Mouse (Mus musculus) CH12.LX (cell line): ENCODE results near the gene Stat1. TPM values are rescaled to one million over a fixed set of nuclear protein-coding genes. Genes with fewer than 3 reads are reported as not detected.
A peak's percentile ranks its signal among the peaks of the same experiment; 100 is the strongest.

ENCODE experiments used
- DNase-seq: peaks from one replicate; pipeline ENCODE4 v3.0.0-alpha.2; 2013; ENCODE audit errors: extremely low read depth
- H3K27ac ChIP-seq: 2 replicates; pipeline ENCODE4 v1.5.1; 2012; ENCODE audit warnings: low read depth, mild to moderate bottlenecking, control low read depth, moderate library complexity; ENCODE audit not compliant: insufficient read depth
- H3K27me3 ChIP-seq: replicated peaks from 2 replicates; pipeline ENCODE3; 2012; ENCODE audit warnings: inconsistent platforms
- H3K36me3 ChIP-seq, 2 experiments: replicated peaks in 1 of 2; 2 replicates each; pipeline versions ENCODE3 to v1.6.1; 2012; ENCODE audit warnings: inconsistent platforms in 1 of 2, low read length in 1 of 2, mild to moderate bottlenecking in 1 of 2, mixed read lengths in 1 of 2, moderate library complexity in 1 of 2; ENCODE audit not compliant: control insufficient read depth in 1 of 2, insufficient read depth in 1 of 2
- H3K4me1 ChIP-seq, 2 experiments: 2 replicates each; pipeline ENCODE4 v1.6.1; 2012; ENCODE audit warnings: inconsistent platforms in 1 of 2, moderate library complexity in 1 of 2; ENCODE audit not compliant: insufficient read depth in 2 of 2, control insufficient read depth in 1 of 2
- H3K4me2 ChIP-seq: 2 replicates; pipeline ENCODE4 v1.6.1; 2012; ENCODE audit warnings: low read depth, mild to moderate bottlenecking, control low read depth; ENCODE audit not compliant: poor library complexity, insufficient read depth, severe bottlenecking
- H3K4me3 ChIP-seq, 3 experiments: fragments of 150-350 bp in 1 of 3; sonication (generic) in 1 of 3; replicated peaks in 1 of 3; 2 replicates each; pipeline versions ENCODE3 to v1.5.1; 2011 to 2012; ENCODE audit warnings: low read depth in 2 of 3, low read length in 2 of 3, mild to moderate bottlenecking in 2 of 3, moderate library complexity in 2 of 3, control low read depth in 1 of 3, improper control_type of control experiment in 1 of 3, inconsistent platforms in 1 of 3, mixed read lengths in 1 of 3; ENCODE audit not compliant: poor library complexity in 1 of 3
- H3K79me2 ChIP-seq: replicated peaks from 2 replicates; pipeline ENCODE4 v1.6.1; 2012; ENCODE audit warnings: mild to moderate bottlenecking, moderate library complexity; ENCODE audit not compliant: control insufficient read depth, poor library complexity, insufficient read depth, severe bottlenecking; ENCODE audit errors: extremely low read depth
- H3K9ac ChIP-seq: 2 replicates; pipeline ENCODE4 v1.6.1; 2012; ENCODE audit warnings: low read depth, mild to moderate bottlenecking, control low read depth, moderate library complexity; ENCODE audit not compliant: insufficient read depth
- H3K9me3 ChIP-seq: replicated peaks from 2 replicates; pipeline ENCODE3; 2012; ENCODE audit warnings: low read length, inconsistent platforms, mixed read lengths
- BHLHE40 ChIP-seq: IDR thresholded peaks from 2 replicates; pipeline ENCODE4 v1.6.1; 2011; ENCODE audit warnings: mild to moderate bottlenecking, low read depth, low read length, improper control_type of control experiment
- CHD1 ChIP-seq: IDR thresholded peaks from 2 replicates; pipeline ENCODE4 v1.6.1; 2012; ENCODE audit warnings: low read depth, low read length, improper control_type of control experiment, inconsistent platforms
- CHD2 ChIP-seq: IDR thresholded peaks from 2 replicates; pipeline ENCODE4 v1.6.1; 2011; ENCODE audit warnings: low read length, improper control_type of control experiment
- CTCF ChIP-seq, 2 experiments: IDR thresholded peaks in 1 of 2; conservative IDR thresholded peaks in 1 of 2; 2 replicates each; pipeline ENCODE4 v1.5.1; 2011 to 2012; ENCODE audit warnings: low read depth in 2 of 2, low read length in 2 of 2, improper control_type of control experiment in 1 of 2, inconsistent platforms in 1 of 2, mild to moderate bottlenecking in 1 of 2, moderate library complexity in 1 of 2
- E2F4 ChIP-seq: IDR thresholded peaks from 2 replicates; pipeline ENCODE4 v1.6.1; 2011; ENCODE audit warnings: low read depth, low read length, improper control_type of control experiment; ENCODE audit not compliant: insufficient replicate concordance
- ELF1 ChIP-seq: IDR thresholded peaks from 2 replicates; pipeline ENCODE4 v1.6.1; 2014; ENCODE audit warnings: low read depth, mild to moderate bottlenecking, inconsistent platforms, low read length, improper control_type of control experiment
- EP300 ChIP-seq: IDR thresholded peaks from 2 replicates; pipeline ENCODE4 v1.6.1; 2011; ENCODE audit warnings: low read length, improper control_type of control experiment
- GABPA ChIP-seq: IDR thresholded peaks from 2 replicates; pipeline ENCODE4 v1.6.1; 2012; ENCODE audit warnings: low read depth, low read length, improper control_type of control experiment, inconsistent platforms; ENCODE audit not compliant: insufficient replicate concordance
- HCFC1 ChIP-seq: IDR thresholded peaks from 2 replicates; pipeline ENCODE4 v1.6.1; 2012; ENCODE audit warnings: low read depth, mild to moderate bottlenecking, inconsistent platforms, low read length, improper control_type of control experiment
- IRF4 ChIP-seq: IDR thresholded peaks from 2 replicates; pipeline ENCODE4 v1.6.1; 2014; ENCODE audit warnings: low read depth, mild to moderate bottlenecking, inconsistent platforms, low read length, improper control_type of control experiment
- JUN ChIP-seq: IDR thresholded peaks from 2 replicates; pipeline ENCODE4 v1.6.1; 2011; ENCODE audit warnings: low read depth, mild to moderate bottlenecking, low read length, improper control_type of control experiment, moderate library complexity; ENCODE audit not compliant: insufficient read depth
- JUND ChIP-seq: conservative IDR thresholded peaks from 2 replicates; pipeline ENCODE4 v1.6.1; 2011; ENCODE audit warnings: low read depth, low read length, improper control_type of control experiment
- KAT2A ChIP-seq: IDR thresholded peaks from 2 replicates; pipeline ENCODE4 v1.6.1; 2012; ENCODE audit warnings: low read length, improper control_type of control experiment, inconsistent platforms; ENCODE audit not compliant: insufficient replicate concordance
- MXI1 ChIP-seq: IDR thresholded peaks from 2 replicates; pipeline ENCODE4 v1.6.1; 2011; ENCODE audit warnings: mild to moderate bottlenecking, low read depth, low read length, improper control_type of control experiment
- NELFE ChIP-seq: IDR thresholded peaks from 2 replicates; pipeline ENCODE4 v1.6.1; 2011; ENCODE audit warnings: low read depth, low read length, improper control_type of control experiment
- PAX5 ChIP-seq: IDR thresholded peaks from 2 replicates; pipeline ENCODE4 v1.6.1; 2012; ENCODE audit warnings: low read length, inconsistent platforms, mixed read lengths
- POLR2A ChIP-seq: IDR thresholded peaks from 2 replicates; pipeline ENCODE4 v1.6.1; 2011; ENCODE audit warnings: low read depth, mild to moderate bottlenecking, improper control_type of control experiment, low read length
- POLR2AphosphoS2 ChIP-seq: IDR thresholded peaks from 2 replicates; pipeline ENCODE4 v1.6.1; 2011; ENCODE audit warnings: low read depth, low read length, improper control_type of control experiment
- RAD21 ChIP-seq: IDR thresholded peaks from 2 replicates; pipeline ENCODE4 v1.6.1; 2011; ENCODE audit warnings: low read depth, mild to moderate bottlenecking, low read length, improper control_type of control experiment, moderate library complexity
- RCOR1 ChIP-seq: conservative IDR thresholded peaks from 2 replicates; pipeline ENCODE4 v1.6.1; 2012; ENCODE audit warnings: low read depth, mild to moderate bottlenecking, inconsistent platforms, low read length, improper control_type of control experiment
- SIN3A ChIP-seq: IDR thresholded peaks from 2 replicates; pipeline ENCODE4 v1.6.1; 2012; ENCODE audit warnings: low read length, improper control_type of control experiment, inconsistent platforms
- SMC3 ChIP-seq: IDR thresholded peaks from 2 replicates; pipeline ENCODE4 v1.6.1; 2011; ENCODE audit warnings: low read depth, low read length, improper control_type of control experiment
- TBP ChIP-seq: conservative IDR thresholded peaks from 2 replicates; pipeline ENCODE4 v1.6.1; 2011; ENCODE audit warnings: low read depth, low read length, improper control_type of control experiment
- TCF12 ChIP-seq: IDR thresholded peaks from 2 replicates; pipeline ENCODE4 v1.6.1; 2014; ENCODE audit warnings: low read depth, mild to moderate bottlenecking, inconsistent platforms, low read length, improper control_type of control experiment
- USF1 ChIP-seq: IDR thresholded peaks from 2 replicates; pipeline ENCODE4 v1.6.1; 2014; ENCODE audit warnings: low read depth, mild to moderate bottlenecking, inconsistent platforms, low read length, improper control_type of control experiment
- ZKSCAN1 ChIP-seq: IDR thresholded peaks from 2 replicates; pipeline ENCODE4 v1.6.1; 2012; ENCODE audit warnings: low read depth, inconsistent platforms, low read length, improper control_type of control experiment, borderline replicate concordance
- ZMIZ1 ChIP-seq: IDR thresholded peaks from 2 replicates; pipeline ENCODE4 v1.6.1; 2012; ENCODE audit warnings: low read depth, mild to moderate bottlenecking, inconsistent platforms, low read length, improper control_type of control experiment
- ZNF384 ChIP-seq: IDR thresholded peaks from 2 replicates; pipeline ENCODE4 v1.6.1; 2012; ENCODE audit warnings: low read depth, low read length, improper control_type of control experiment, inconsistent platforms
- dilution Hi-C: fragments of 300-500 bp; cut with MboI; formaldehyde crosslinking; loops from 2 replicates; pipeline ENCODE4 v1.14.3; 2020; ENCODE audit warnings: low sequenced_read_pairs; ENCODE audit not compliant: extremely low pct_unique_long_range_greater_than_20kb, extremely low pct_ligation_motif_present
- in situ Hi-C: fragments of 300-500 bp; cut with MboI; formaldehyde crosslinking; loops from 3 replicates; pipeline ENCODE4 v1.14.3; 2019; ENCODE audit warnings: low sequenced_read_pairs, low pct_ligation_motif_present, low pct_unique_long_range_greater_than_20kb, mixed read lengths
- polyA plus RNA-seq: library from polyadenylated mRNA; unstranded; fragments of >175 nt; gene quantifications from 2 replicates; pipeline ENCODE4 v1.2.1, GENCODE M21; 2012; ENCODE audit warnings: low read depth; ENCODE audit not compliant: insufficient read length
- total RNA-seq, 2 experiments: library from RNA; depleted of rRNA; stranded (reverse); fragments of 300-350 nt in 1 of 2; fragments of >200 nt in 1 of 2; gene quantifications; 2 replicates each; pipeline ENCODE4 v1.2.3; 2012 to 2014

Gene Stat1
- total and polyA plus RNA-seq, 3 experiments, result 101 to 179 (median 143) TPM

DNA sequence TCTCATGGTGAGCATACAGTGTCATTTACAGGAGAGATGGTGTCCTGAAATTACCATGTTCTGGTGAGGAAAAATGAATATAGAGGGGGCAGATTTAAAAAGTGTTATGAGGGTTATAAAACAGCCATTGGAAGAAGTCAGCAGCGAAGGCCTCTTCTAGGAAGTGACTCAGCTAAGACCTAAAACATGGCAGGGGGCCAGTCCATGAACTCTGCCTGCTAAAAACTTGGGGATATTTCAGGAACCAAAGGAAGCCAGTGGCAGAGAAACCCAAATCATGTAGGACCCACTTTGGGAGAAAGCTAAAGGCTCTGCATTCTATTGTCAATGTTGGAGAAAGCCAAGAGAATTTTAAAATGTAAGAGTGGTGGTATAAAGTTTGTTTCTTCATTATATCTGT lies 6.9 kb upstream of the Stat1 start:
- H3K4me1 ChIP-seq, result peaks cover 3 to 20% of the 10 kb centered on the region in 2 experiments
- in situ Hi-C loops, result loop anchor here (25.0 kb wide), 1 partner anchor 525 kb away; the partner anchor contains the start of gene Nemp2
- DNase-seq, result no peak
- H3K79me2 ChIP-seq, result no peaks in the 10 kb centered on the region
- no peak overlapping the region for H3K9ac ChIP-seq
- no peaks in the 10 kb centered on the region for H3K9me3 ChIP-seq
- H3K27me3 ChIP-seq, result peaks cover 2% of the 10 kb centered on the region
- H3K4me3 ChIP-seq, result no peak overlapping the region
- TF ChIP-seq USF1, result no peak
- no peak for TF ChIP-seq HCFC1
- TF ChIP-seq ZKSCAN1, result no peak
- no peak for TF ChIP-seq ZNF384
- no peak for TF ChIP-seq BHLHE40
- no peak for TF ChIP-seq GABPA
- TF ChIP-seq RAD21, result no peak
- TF ChIP-seq MXI1, result no peak
- no peak for TF ChIP-seq ELF1
- TF ChIP-seq TCF12, result no peak
- TF ChIP-seq ZMIZ1, result no peak
- no peak for TF ChIP-seq CHD1
- peaks cover 6 to 10% of the 10 kb centered on the region in 2 experiments for H3K36me3 ChIP-seq
- no peak overlapping the region for H3K27ac ChIP-seq
- no peak overlapping the region for H3K4me2 ChIP-seq
- dilution Hi-C loops, result no loop called here

DNA sequence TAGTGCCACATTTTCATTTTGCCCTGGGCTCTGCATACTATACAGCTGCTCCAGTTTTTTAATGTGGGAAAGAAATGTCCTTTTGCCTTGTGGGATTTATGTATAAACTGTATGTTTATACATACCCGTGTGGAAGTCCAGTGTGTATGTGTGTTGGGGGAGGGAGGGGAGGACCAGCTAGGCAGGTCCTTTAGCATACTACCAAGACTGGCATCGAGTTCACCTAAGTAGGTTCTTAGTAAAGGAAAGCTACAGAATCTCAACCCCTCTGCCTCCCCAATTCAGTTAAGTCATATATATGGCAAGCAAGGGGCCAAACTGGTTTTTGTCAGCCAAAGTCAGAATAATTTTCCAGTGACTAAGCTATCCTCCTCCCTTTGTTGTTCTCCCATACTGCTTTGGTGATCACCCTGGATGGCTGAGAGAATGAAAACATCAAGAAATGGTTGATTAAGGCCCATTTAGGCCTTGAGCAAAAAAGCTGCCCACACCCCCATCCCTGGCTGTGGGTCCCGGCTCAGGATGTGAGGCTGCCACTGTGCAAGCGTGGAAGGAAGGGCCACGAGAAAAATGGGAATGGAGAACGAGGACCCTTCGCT lies 6.1 kb upstream of the Stat1 start:
- peak overlapping the region in 2 of 3 experiments; percentile 16 to 55 for H3K4me3 ChIP-seq
- TF ChIP-seq POLR2A (no peak), EP300 (peak; percentile 39; the same call in 1 of the 2 replicates), USF1 (no peak), POLR2AphosphoS2 (peak; percentile 72; the same call in 1 of the 2 replicates), PAX5 (no peak), MXI1 (no peak), CTCF (conservative IDR thresholded peaks at IDR 0.05 in 1 of 2, IDR thresholded peaks at IDR 0.05 in 1 of 2; ENCODE audit: low read depth in 2 of 2, low read length in 2 of 2) (no peak), E2F4 (no peak), CHD1 (peak; percentile 81; the same call in 1 of the 2 replicates), SIN3A (no peak), CHD2 (no peak), SMC3 (no peak), JUND (no peak), JUN (no peak), NELFE (no peak), TBP (no peak), RCOR1 (no peak), IRF4 (no peak), KAT2A (no peak), GABPA (no peak)
- TF ChIP-seq, all 38 proteins: peak for 3
- DNase-seq, result no peak
- Histone ChIP-seq H3K27me3 (peaks cover 2% of the 10 kb centered on the region), H3K9ac (peak overlapping the region; percentile 30), H3K4me2 (peak overlapping the region; percentile 45), H3K36me3 (peaks cover 0 to 1% of the 10 kb centered on the region in 2 experiments), H3K79me2 (no peaks in the 10 kb centered on the region), H3K9me3 (no peaks in the 10 kb centered on the region), H3K4me1 (peaks cover 3 to 20% of the 10 kb centered on the region in 2 experiments), H3K27ac (peak overlapping the region; percentile 73)
- dilution Hi-C loops (no loop called here), in situ Hi-C loops (loop anchor here (25.0 kb wide), 1 partner anchor 524 kb away; the partner anchor contains the start of gene Nemp2)
